Mouse (Mus musculus) liver, embryonic 14.5 days (tissue): ENCODE measurements at regions not wholly inside any gene's neighbourhood (a gene's known extent, or its start where the extent isn't known, plus 50 kb on each side); places are given as distances from the start of the nearest gene placed in this dataset.

Experiments used
- ATAC-seq: fragments of 200-750 bp; cut with Nextera tagmentation; 2 replicates; pipeline ENCODE4 v1.8.0; 2017; ENCODE audit warnings: moderate number of reproducible peaks, mild to moderate bottlenecking, moderate library complexity; ENCODE audit not compliant: insufficient read depth
- DNase-seq, 3 experiments: peaks; one replicate each; pipeline ENCODE4 v3.0.0-alpha.2; 2012 to 2013; ENCODE audit warnings: low read depth in 3 of 3, low spot score in 3 of 3
- H3K27ac ChIP-seq: fragments of 300-500 bp; sonication (generic); 2 replicates; pipeline ENCODE4 v1.5.1; 2014; ENCODE audit warnings: moderate library complexity, mild to moderate bottlenecking, control low read depth, inconsistent platforms
- H3K27me3 ChIP-seq: fragments of 300-500 bp; sonication (generic); 2 replicates; pipeline ENCODE4 v1.6.1; 2014; ENCODE audit warnings: mild to moderate bottlenecking, low read length, moderate library complexity; ENCODE audit not compliant: control insufficient read depth, insufficient read depth
- H3K36me3 ChIP-seq: fragments of 300-500 bp; sonication (generic); replicated peaks from 2 replicates; pipeline ENCODE4 v1.6.1; 2014; ENCODE audit warnings: low read depth; ENCODE audit not compliant: control insufficient read depth, insufficient read depth
- H3K4me1 ChIP-seq, 2 experiments: fragments of 200-500 bp in 1 of 2; fragments of 300-500 bp in 1 of 2; sonication (generic) in 1 of 2; replicated peaks; 2 replicates each; pipeline ENCODE4 v1.6.1; 2012 to 2014; ENCODE audit warnings: antibody characterized with exemption in 1 of 2, inconsistent platforms in 1 of 2, low read length in 1 of 2; ENCODE audit not compliant: control insufficient read depth in 2 of 2, insufficient read depth in 2 of 2
- H3K4me2 ChIP-seq: fragments of 300-500 bp; sonication (generic); 2 replicates; pipeline ENCODE4 v1.6.1; 2014; ENCODE audit warnings: low read depth, mild to moderate bottlenecking, control low read depth, moderate library complexity
- H3K4me3 ChIP-seq, 2 experiments: fragments of 200-500 bp in 1 of 2; fragments of 300-500 bp in 1 of 2; sonication (generic) in 1 of 2; 2 replicates each; pipeline ENCODE4 v1.5.1; 2012 to 2014; ENCODE audit warnings: low read depth in 2 of 2, low read length in 2 of 2, mild to moderate bottlenecking in 2 of 2, control low read depth in 1 of 2, inconsistent platforms in 1 of 2, moderate library complexity in 1 of 2; ENCODE audit not compliant: insufficient read depth in 1 of 2
- H3K9ac ChIP-seq: fragments of 300-500 bp; sonication (generic); replicated peaks from 2 replicates; pipeline ENCODE4 v1.6.1; 2014; ENCODE audit warnings: mild to moderate bottlenecking, control low read depth, moderate library complexity
- H3K9me3 ChIP-seq: fragments of 300-500 bp; sonication (generic); 2 replicates; pipeline ENCODE4 v1.6.1; 2016; ENCODE audit warnings: low read length, mixed read lengths; ENCODE audit not compliant: control insufficient read depth
- CTCF ChIP-seq: IDR thresholded peaks from 2 replicates; pipeline ENCODE4 v1.5.1; 2016; ENCODE audit warnings: antibody characterized with exemption, low read depth, control low read depth
- EP300 ChIP-seq: IDR thresholded peaks from 2 replicates; pipeline ENCODE4 v1.6.1; 2016; ENCODE audit warnings: antibody characterized with exemption, low read depth
- WGBS: fragments of 180-500 bp; shearing (Covaris S2); extraction: QIAGEN DNeasy Blood & Tissue Kit; methylation state at CpG from one replicate; pipeline ENCODE4 v1.1.7; 2014; ENCODE audit not compliant: insufficient replicate concordance; 5-methylcytosine and 5-hydroxymethylcytosine counted together

DNA sequence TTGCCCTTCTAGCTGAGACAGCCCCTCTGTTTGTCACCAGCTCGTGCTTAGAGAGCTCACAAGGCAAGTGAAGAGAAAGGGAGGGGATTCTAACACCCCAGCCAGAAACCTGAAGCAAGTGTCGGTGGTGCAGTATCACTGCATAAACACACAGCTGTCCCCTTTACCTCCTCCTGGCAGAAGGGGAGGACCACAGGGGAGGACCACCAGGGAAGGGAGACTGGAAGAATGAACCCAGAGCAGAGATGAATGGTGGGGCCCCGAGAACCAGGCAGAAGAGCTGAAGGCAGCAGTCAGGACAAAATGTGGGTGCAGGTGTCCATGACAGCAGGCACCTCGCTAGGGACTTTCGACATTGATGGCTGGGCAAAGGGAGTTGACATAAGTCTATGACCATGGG lies 51.8 kb upstream of the Ccdc167 start:
- H3K4me3 ChIP-seq: no peak overlapping the region
- TF ChIP-seq EP300 (no peak), CTCF (no peak)
- 61% methylated on average over 5 of the region's 5 CpGs for WGBS
- H3K9me3 ChIP-seq: no peaks in the 10 kb centered on the region
- ATAC-seq (no peak), DNase-seq (no peak)
- 0 out of 4 replicates have a peak, but pooled peaks cover 0 to 5% of the 10 kb centered on the region in 2 experiments for H3K4me1 ChIP-seq
- H3K27ac ChIP-seq: no peak overlapping the region
- H3K27me3 ChIP-seq: no peaks in the 10 kb centered on the region
- no peaks in the 10 kb centered on the region for H3K36me3 ChIP-seq
- H3K4me2 ChIP-seq: no peak overlapping the region
- H3K9ac ChIP-seq: no peak overlapping the region
